Mouse (Mus musculus): Measurements from ENCODE around the gene Dync2li1. TPM values are rescaled to one million over a fixed set of nuclear protein-coding genes. Genes with fewer than 3 reads are reported as not detected.
A peak's percentile ranks its signal among the peaks of the same experiment; 100 is the strongest.

The Dync2li1 gene
- polyA plus RNA-seq, 1 experiment: 0.71 TPM

DNA sequence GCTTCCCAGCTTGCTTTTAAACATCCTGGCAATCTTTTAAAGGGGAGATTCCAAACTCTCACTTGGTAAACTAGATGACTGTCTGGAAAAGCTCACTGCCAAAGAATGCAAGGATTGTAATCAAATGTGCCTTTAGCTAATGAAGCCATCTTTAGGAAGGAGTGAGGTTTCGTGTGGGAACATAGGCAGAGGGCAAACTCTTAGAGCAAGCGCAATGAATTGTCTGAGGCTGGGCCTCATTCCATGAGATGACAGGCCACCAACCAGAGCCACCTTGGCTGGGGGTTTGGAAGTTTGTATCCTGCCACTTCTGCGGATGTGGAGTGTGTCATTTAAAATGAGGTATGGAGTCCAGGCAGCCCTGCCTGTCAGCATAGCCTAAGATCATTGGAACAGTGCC lies 6.2 kb upstream of the Dync2li1 start:
- Histone ChIP-seq H3K4me3 (ENCODE audit: extremely low read depth, insufficient read depth, insufficient read length) (no peak overlapping the region; the same call in 1 of the 2 replicates), H3K27ac (ENCODE audit: insufficient read depth, low read length) (0 out of 2 replicates have a peak overlapping the region, but pooled peaks have one; percentile 21), H3K36me3 (ENCODE audit: control insufficient read depth, insufficient read depth, low read length) (no peaks in the 10 kb centered on the region), H3K27me3 (ENCODE audit: control insufficient read depth, insufficient read depth, low read length) (no peaks in the 10 kb centered on the region), H3K4me1 (ENCODE audit: control insufficient read depth, insufficient read depth, insufficient read length) (no peaks in the 10 kb centered on the region; the same call in 1 of the 2 replicates)
- TF ChIP-seq CTCF (IDR thresholded peaks at IDR 0.05; ENCODE audit: extremely low read depth, insufficient read depth, insufficient read length, insufficient replicate concordance) (no peak), POLR2A (IDR thresholded peaks at IDR 0.05; ENCODE audit: low read depth, low read length) (no peak)
- 91% methylated on average over 3 of the region's 3 CpGs for WGBS
- no peak for DNase-seq (ENCODE audit: low read depth in 1 of 2, low spot score in 2 of 2)

DNA sequence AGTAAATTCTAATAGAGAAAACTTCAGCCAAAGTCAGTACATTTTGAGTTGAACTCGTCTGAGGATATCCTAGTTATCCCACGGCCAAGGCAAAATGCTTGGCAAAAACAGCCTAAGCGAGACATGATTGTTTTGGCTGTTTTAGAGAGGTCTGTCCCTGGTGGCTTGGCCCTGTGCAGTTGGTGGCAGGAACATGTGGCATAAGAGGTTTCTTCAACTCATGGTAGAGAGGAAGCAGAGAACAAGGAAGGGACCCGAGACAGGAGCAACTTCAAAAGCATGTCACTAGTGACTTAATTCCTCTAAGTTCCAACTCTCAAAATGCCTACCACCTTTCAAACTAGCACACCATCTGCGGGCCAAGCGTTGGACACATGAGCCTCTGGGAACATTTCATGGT lies 5.7 kb upstream of the Dync2li1 start:
- WGBS: 71% methylated on average over 6 of the region's 6 CpGs
- H3K27ac ChIP-seq (ENCODE audit: insufficient read depth, low read length): no peak overlapping the region
- H3K36me3 ChIP-seq (ENCODE audit: control insufficient read depth, insufficient read depth, low read length): no peaks in the 10 kb centered on the region

GRCm38 (mm10) chr17:84621209-84621608 lies 5.1 kb upstream of the Dync2li1 start:
- Histone ChIP-seq H3K27me3 (ENCODE audit: control insufficient read depth, insufficient read depth, low read length) (no peaks in the 10 kb centered on the region), H3K27ac (ENCODE audit: insufficient read depth, low read length) (no peak overlapping the region), H3K4me1 (ENCODE audit: control insufficient read depth, insufficient read depth, insufficient read length) (no peaks in the 10 kb centered on the region; the same call in 1 of the 2 replicates), H3K4me3 (ENCODE audit: extremely low read depth, insufficient read depth, insufficient read length) (no peak overlapping the region), H3K36me3 (ENCODE audit: control insufficient read depth, insufficient read depth, low read length) (no peaks in the 10 kb centered on the region)
- WGBS: 79% methylated on average over 6 of the region's 6 CpGs
- no peak for TF ChIP-seq POLR2A (IDR thresholded peaks at IDR 0.05; ENCODE audit: low read depth, low read length)
- no peak for TF ChIP-seq CTCF (IDR thresholded peaks at IDR 0.05; ENCODE audit: extremely low read depth, insufficient read depth, insufficient read length, insufficient replicate concordance)
- DNase-seq (ENCODE audit: low read depth in 1 of 2, low spot score in 2 of 2): no peak

More for the DNA sequence above, 5.7 kb upstream of the Dync2li1 start:
- H3K4me3 ChIP-seq (ENCODE audit: extremely low read depth, insufficient read depth, insufficient read length): no peak overlapping the region
- TF ChIP-seq CTCF (IDR thresholded peaks at IDR 0.05; ENCODE audit: extremely low read depth, insufficient read depth, insufficient read length, insufficient replicate concordance) (no peak), POLR2A (IDR thresholded peaks at IDR 0.05; ENCODE audit: low read depth, low read length) (no peak)
- H3K27me3 ChIP-seq (ENCODE audit: control insufficient read depth, insufficient read depth, low read length): no peaks in the 10 kb centered on the region
- no peaks in the 10 kb centered on the region; the same call in 1 of the 2 replicates for H3K4me1 ChIP-seq (ENCODE audit: control insufficient read depth, insufficient read depth, insufficient read length)
- no peak for DNase-seq (ENCODE audit: low read depth in 1 of 2, low spot score in 2 of 2)

DNA sequence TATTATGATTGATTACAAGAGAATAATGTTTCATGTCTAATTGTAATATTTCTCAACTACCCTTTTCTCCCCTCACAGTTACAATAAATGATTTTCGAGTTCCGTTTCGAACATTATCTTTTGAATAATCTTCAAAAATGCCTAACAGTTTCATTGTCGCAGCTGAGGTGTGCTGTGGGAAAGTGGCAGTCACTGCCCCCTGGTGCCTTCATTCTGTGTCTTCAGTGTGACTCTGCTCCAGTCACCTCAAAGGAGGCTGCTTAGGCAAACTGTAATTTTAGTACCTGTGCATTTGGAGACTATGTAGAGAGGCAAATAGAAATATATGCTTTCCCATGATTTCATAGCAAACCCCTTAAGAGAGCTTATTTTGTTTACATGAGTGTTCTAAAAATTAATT lies 4.3 kb upstream of the Dync2li1 start:
- TF ChIP-seq POLR2A (IDR thresholded peaks at IDR 0.05; ENCODE audit: low read depth, low read length) (no peak), CTCF (IDR thresholded peaks at IDR 0.05; ENCODE audit: extremely low read depth, insufficient read depth, insufficient read length, insufficient replicate concordance) (no peak)
- no peak overlapping the region for H3K4me3 ChIP-seq (ENCODE audit: extremely low read depth, insufficient read depth, insufficient read length)
- DNase-seq (ENCODE audit: low read depth in 1 of 2, low spot score in 2 of 2): no peak
- no peaks in the 10 kb centered on the region for H3K27me3 ChIP-seq (ENCODE audit: control insufficient read depth, insufficient read depth, low read length)
- 55% methylated on average over 4 of the region's 4 CpGs for WGBS
- H3K4me1 ChIP-seq (ENCODE audit: control insufficient read depth, insufficient read depth, insufficient read length): no peaks in the 10 kb centered on the region; the same call in 1 of the 2 replicates
- no peaks in the 10 kb centered on the region for H3K36me3 ChIP-seq (ENCODE audit: control insufficient read depth, insufficient read depth, low read length)
- H3K27ac ChIP-seq (ENCODE audit: insufficient read depth, low read length): no peak overlapping the region

- TF ChIP-seq POLR2A (IDR thresholded peaks at IDR 0.05; ENCODE audit: low read depth, low read length): no peak
- TF ChIP-seq CTCF (IDR thresholded peaks at IDR 0.05; ENCODE audit: extremely low read depth, insufficient read depth, insufficient read length, insufficient replicate concordance): no peak
- WGBS: 78% methylated on average over 2 of the region's 2 CpGs
- H3K4me3 ChIP-seq (ENCODE audit: extremely low read depth, insufficient read depth, insufficient read length): no peak overlapping the region
- no peaks in the 10 kb centered on the region for H3K27me3 ChIP-seq (ENCODE audit: control insufficient read depth, insufficient read depth, low read length)
- H3K4me1 ChIP-seq (ENCODE audit: control insufficient read depth, insufficient read depth, insufficient read length): no peaks in the 10 kb centered on the region; the same call in 1 of the 2 replicates
- no peak for DNase-seq (ENCODE audit: low read depth in 1 of 2, low spot score in 2 of 2)
- no peaks in the 10 kb centered on the region for H3K36me3 ChIP-seq (ENCODE audit: control insufficient read depth, insufficient read depth, low read length)
- H3K27ac ChIP-seq (ENCODE audit: insufficient read depth, low read length): no peak overlapping the region
These were observed 3.4 kb upstream of the Dync2li1 start for GRCm38 (mm10) chr17:84622873-84623272.

DNA sequence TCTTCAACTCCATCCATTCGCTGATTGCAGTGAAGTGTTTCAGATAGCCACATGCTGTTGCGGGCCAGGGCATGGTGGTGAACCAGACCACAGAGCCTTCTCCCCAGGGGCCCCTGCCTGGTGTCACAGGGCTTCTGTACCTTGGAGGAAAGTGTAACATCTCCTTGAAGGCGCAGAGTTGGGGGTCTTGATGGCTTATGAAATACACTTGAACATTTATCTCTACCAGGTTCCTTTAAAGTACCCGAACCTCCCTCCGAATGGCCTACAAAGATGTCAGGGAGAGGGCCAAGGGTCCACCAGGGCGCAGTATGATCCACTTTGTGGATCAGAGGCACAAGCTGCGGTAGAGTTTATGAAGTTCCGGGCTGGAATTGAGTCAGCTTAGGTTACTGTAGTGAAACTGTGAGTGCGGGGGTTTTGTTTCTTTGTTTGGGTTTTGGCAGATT lies 585 bp downstream of the Dync2li1 start:
- DNase-seq (ENCODE audit: low read depth in 1 of 2, low spot score in 2 of 2): no peak
- 68% methylated on average over 9 of the region's 9 CpGs for WGBS
- no peak overlapping the region for H3K4me3 ChIP-seq (ENCODE audit: extremely low read depth, insufficient read depth, insufficient read length)
- H3K4me1 ChIP-seq (ENCODE audit: control insufficient read depth, insufficient read depth, insufficient read length): no peaks in the 10 kb centered on the region
- no peaks in the 10 kb centered on the region for H3K36me3 ChIP-seq (ENCODE audit: control insufficient read depth, insufficient read depth, low read length)
- H3K27me3 ChIP-seq (ENCODE audit: control insufficient read depth, insufficient read depth, low read length): no peaks in the 10 kb centered on the region
- H3K27ac ChIP-seq (ENCODE audit: insufficient read depth, low read length): no peak overlapping the region
- TF ChIP-seq POLR2A (IDR thresholded peaks at IDR 0.05; ENCODE audit: low read depth, low read length) (no peak), CTCF (IDR thresholded peaks at IDR 0.05; ENCODE audit: extremely low read depth, insufficient read depth, insufficient read length, insufficient replicate concordance) (no peak)

DNA sequence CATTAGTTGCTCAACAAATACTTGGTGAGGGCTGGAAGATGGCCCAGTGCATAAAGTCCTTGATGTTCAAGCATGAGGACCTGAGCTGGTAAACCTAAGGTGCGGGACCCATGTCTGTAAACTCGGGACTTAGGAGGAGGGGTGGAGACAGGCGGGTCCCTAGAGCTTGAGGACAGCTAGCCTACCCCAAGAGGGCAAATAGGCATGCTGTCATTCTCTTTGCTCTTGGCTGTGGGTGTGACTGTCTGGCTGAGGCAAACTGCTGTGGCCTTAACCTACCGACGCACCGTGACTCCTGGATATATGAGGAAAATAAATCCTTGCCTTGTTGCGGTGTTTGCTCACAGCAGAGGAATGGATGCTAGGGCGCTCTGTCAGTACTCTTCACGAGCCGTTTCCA lies 1.4 kb downstream of the Dync2li1 start:
- H3K27me3 ChIP-seq (ENCODE audit: control insufficient read depth, insufficient read depth, low read length): no peaks in the 10 kb centered on the region
- WGBS: 90% methylated on average over 10 of the region's 10 CpGs
- no peak for DNase-seq (ENCODE audit: low read depth in 1 of 2, low spot score in 2 of 2)

More for the DNA sequence above, 1.4 kb downstream of the Dync2li1 start:
- Histone ChIP-seq H3K4me3 (ENCODE audit: extremely low read depth, insufficient read depth, insufficient read length) (no peak overlapping the region), H3K27ac (ENCODE audit: insufficient read depth, low read length) (no peak overlapping the region), H3K36me3 (ENCODE audit: control insufficient read depth, insufficient read depth, low read length) (no peaks in the 10 kb centered on the region), H3K4me1 (ENCODE audit: control insufficient read depth, insufficient read depth, insufficient read length) (no peaks in the 10 kb centered on the region)
- TF ChIP-seq POLR2A (IDR thresholded peaks at IDR 0.05; ENCODE audit: low read depth, low read length): no peak
- TF ChIP-seq CTCF (IDR thresholded peaks at IDR 0.05; ENCODE audit: extremely low read depth, insufficient read depth, insufficient read length, insufficient replicate concordance): no peak
